Mouse (Mus musculus): ENCODE data around the gene Tvp23a. TPM values are rescaled to one million over a fixed set of nuclear protein-coding genes. Genes with fewer than 3 reads are reported as not detected.
A peak's percentile ranks its signal among the peaks of the same experiment; 100 is the strongest.

Gene Tvp23a
- polyA plus RNA-seq, 1 experiment from 2014 or later: 2.4 TPM

DNA sequence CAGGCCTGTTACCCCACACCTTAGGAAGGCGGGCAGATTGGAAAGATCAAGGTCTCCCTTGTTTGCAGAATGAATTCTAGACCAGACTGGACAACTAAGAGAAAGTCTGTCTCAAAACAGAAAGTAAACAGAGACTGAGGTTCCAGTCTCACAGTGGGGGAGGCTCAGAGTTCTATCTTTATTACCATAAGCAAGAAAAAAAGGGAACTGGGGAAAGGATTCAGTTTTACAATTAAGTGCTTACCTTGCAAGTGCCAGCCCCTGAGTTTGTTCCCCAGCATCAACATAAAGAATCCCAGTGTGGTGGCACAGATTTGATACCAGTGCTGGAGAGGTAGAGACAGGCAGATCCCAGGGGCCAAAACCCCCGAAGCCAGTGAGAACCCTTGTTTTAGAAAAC lies 28.8 kb upstream of the Tvp23a start:
- no peak overlapping the region for H3K4me2 ChIP-seq (replicated peaks; ENCODE audit: low read depth)
- H3K27ac ChIP-seq (replicated peaks): no peak overlapping the region
- no peaks in the 10 kb centered on the region for H3K36me3 ChIP-seq (ENCODE audit: control insufficient read depth, insufficient read depth, low read length)
- H3K27me3 ChIP-seq (ENCODE audit: control insufficient read depth, insufficient read depth, low read length): no peaks in the 10 kb centered on the region
- no peak for TF ChIP-seq CTCF (IDR thresholded peaks at IDR 0.05; ENCODE audit: low read depth)
- TF ChIP-seq EP300 (optimal IDR thresholded peaks at IDR 0.05): no peak
- no peak for DNase-seq (ENCODE audit: low spot score)
- H3K9me3 ChIP-seq (ENCODE audit: control insufficient read depth, low read length): no peaks in the 10 kb centered on the region
- ATAC-seq (ENCODE audit: low FRiP score, low TSS enrichment): no peak
- H3K9ac ChIP-seq (ENCODE audit: low read length): no peak overlapping the region
- H3K4me3 ChIP-seq (ENCODE audit: low read depth, low read length): no peak overlapping the region
- 66% methylated on average over 2 of the region's 2 CpGs for WGBS
- H3K4me1 ChIP-seq (replicated peaks; ENCODE audit: control insufficient read depth, insufficient read depth): no peaks in the 10 kb centered on the region

DNA sequence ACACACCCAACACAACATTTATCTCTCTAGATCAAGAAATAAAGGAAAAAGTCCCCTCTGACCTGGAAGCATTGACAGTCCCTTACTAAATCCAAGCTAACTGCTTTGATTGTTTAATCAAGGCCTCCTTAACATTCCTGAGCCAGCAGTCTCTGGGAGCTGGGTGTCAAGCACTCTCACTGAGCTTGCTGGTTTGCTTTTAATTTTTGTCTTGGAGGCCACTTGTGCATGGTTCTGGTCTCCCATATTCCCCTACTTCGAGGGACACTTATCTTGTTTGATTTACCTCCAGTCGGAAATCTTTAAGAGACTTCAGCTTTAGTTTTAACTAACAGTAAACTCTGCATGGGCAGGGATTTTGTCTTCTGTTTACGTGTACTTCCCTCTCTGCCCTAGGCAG lies 27.8 kb upstream of the Tvp23a start:
- ATAC-seq (ENCODE audit: low FRiP score, low TSS enrichment) (no peak), DNase-seq (ENCODE audit: low spot score) (no peak)
- no peak overlapping the region for H3K4me2 ChIP-seq (replicated peaks; ENCODE audit: low read depth)
- no peak overlapping the region for H3K4me3 ChIP-seq (ENCODE audit: low read depth, low read length)
- no peaks in the 10 kb centered on the region for H3K9me3 ChIP-seq (ENCODE audit: control insufficient read depth, low read length)
- no peak overlapping the region for H3K9ac ChIP-seq (ENCODE audit: low read length)
- no peak for TF ChIP-seq EP300 (optimal IDR thresholded peaks at IDR 0.05)
- no peak for TF ChIP-seq CTCF (IDR thresholded peaks at IDR 0.05; ENCODE audit: low read depth)
- H3K4me1 ChIP-seq (replicated peaks; ENCODE audit: control insufficient read depth, insufficient read depth): no peaks in the 10 kb centered on the region
- 27% methylated on average over 3 of the region's 3 CpGs for WGBS
- no peaks in the 10 kb centered on the region for H3K27me3 ChIP-seq (ENCODE audit: control insufficient read depth, insufficient read depth, low read length)
- no peaks in the 10 kb centered on the region for H3K36me3 ChIP-seq (ENCODE audit: control insufficient read depth, insufficient read depth, low read length)
- H3K27ac ChIP-seq (replicated peaks): no peak overlapping the region

DNA sequence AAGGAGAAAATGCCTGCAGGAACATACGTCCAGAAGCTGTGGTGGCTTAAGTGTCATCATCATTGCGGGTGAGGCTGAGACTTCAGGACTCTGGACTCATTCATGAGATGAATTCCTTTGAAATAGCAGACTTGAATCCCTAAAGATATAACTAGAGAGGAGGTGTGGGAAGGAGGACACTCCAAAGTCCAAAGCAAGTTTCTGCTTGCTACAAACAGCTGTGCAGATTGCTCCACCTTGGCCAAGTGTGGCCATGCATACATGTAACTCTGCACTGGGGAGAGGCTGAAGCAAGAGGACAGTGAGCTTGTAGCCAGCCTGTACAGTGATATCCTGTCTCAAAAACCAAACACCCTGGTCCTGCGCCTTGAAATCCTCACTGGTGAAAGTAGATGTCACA lies 24.8 kb upstream of the Tvp23a start:
- H3K4me1 ChIP-seq (replicated peaks; ENCODE audit: control insufficient read depth, insufficient read depth): no peaks in the 10 kb centered on the region
- no peak overlapping the region for H3K4me3 ChIP-seq (ENCODE audit: low read depth, low read length)
- DNase-seq (ENCODE audit: low spot score) (no peak), ATAC-seq (ENCODE audit: low FRiP score, low TSS enrichment) (no peak)
- no peaks in the 10 kb centered on the region for H3K9me3 ChIP-seq (ENCODE audit: control insufficient read depth, low read length)
- no peak overlapping the region for H3K9ac ChIP-seq (ENCODE audit: low read length)
- H3K27ac ChIP-seq (replicated peaks): no peak overlapping the region
- no peak for TF ChIP-seq CTCF (IDR thresholded peaks at IDR 0.05; ENCODE audit: low read depth)
- no peak for TF ChIP-seq EP300 (optimal IDR thresholded peaks at IDR 0.05)
- no peaks in the 10 kb centered on the region for H3K27me3 ChIP-seq (ENCODE audit: control insufficient read depth, insufficient read depth, low read length)
- no peak overlapping the region for H3K4me2 ChIP-seq (replicated peaks; ENCODE audit: low read depth)
- H3K36me3 ChIP-seq (ENCODE audit: control insufficient read depth, insufficient read depth, low read length): no peaks in the 10 kb centered on the region
- WGBS: 92% methylated on average over 3 of the region's 3 CpGs

DNA sequence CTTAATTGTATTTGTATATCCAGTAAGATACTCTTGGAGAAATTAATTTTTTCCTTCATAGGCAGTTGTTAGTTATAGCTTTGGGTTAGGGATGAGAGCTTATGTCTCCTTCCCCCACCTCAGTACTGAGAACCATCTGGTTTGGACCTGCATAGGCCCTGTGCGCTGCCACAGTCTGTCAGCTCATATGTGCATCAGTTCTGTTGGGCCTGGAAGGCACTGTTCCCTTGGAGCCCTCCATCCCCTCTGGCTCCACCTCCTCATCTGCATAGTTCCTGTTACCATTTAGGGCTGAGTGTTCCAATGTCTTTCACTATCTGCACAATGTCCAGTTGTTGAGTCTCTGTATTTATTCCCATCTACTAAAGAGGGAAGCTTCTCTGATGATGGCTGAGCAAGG lies 21.0 kb upstream of the Tvp23a start:
- Histone ChIP-seq H3K4me3 (ENCODE audit: low read depth, low read length) (no peak overlapping the region), H3K27me3 (ENCODE audit: control insufficient read depth, insufficient read depth, low read length) (no peaks in the 10 kb centered on the region), H3K9ac (ENCODE audit: low read length) (no peak overlapping the region), H3K9me3 (ENCODE audit: control insufficient read depth, low read length) (no peaks in the 10 kb centered on the region), H3K27ac (replicated peaks) (no peak overlapping the region), H3K4me2 (replicated peaks; ENCODE audit: low read depth) (no peak overlapping the region), H3K4me1 (replicated peaks; ENCODE audit: control insufficient read depth, insufficient read depth) (no peaks in the 10 kb centered on the region), H3K36me3 (ENCODE audit: control insufficient read depth, insufficient read depth, low read length) (no peaks in the 10 kb centered on the region)
- DNase-seq (ENCODE audit: low spot score) (no peak), ATAC-seq (ENCODE audit: low FRiP score, low TSS enrichment) (no peak)
- 83% methylated on average over 1 of the region's 1 CpGs for whole genome bisulfite sequencing
- TF ChIP-seq CTCF (IDR thresholded peaks at IDR 0.05; ENCODE audit: low read depth): no peak
- TF ChIP-seq EP300 (optimal IDR thresholded peaks at IDR 0.05): no peak

- Histone ChIP-seq H3K27me3 (ENCODE audit: control insufficient read depth, insufficient read depth, low read length) (no peaks in the 10 kb centered on the region), H3K4me1 (replicated peaks; ENCODE audit: control insufficient read depth, insufficient read depth) (no peaks in the 10 kb centered on the region), H3K9ac (ENCODE audit: low read length) (no peak overlapping the region), H3K9me3 (ENCODE audit: control insufficient read depth, low read length) (no peaks in the 10 kb centered on the region), H3K27ac (replicated peaks) (no peak overlapping the region), H3K4me3 (ENCODE audit: low read depth, low read length) (no peak overlapping the region), H3K4me2 (replicated peaks; ENCODE audit: low read depth) (no peak overlapping the region), H3K36me3 (ENCODE audit: control insufficient read depth, insufficient read depth, low read length) (no peaks in the 10 kb centered on the region)
- 40% methylated on average over 10 of the region's 11 CpGs for WGBS
- DNase-seq (ENCODE audit: low spot score): no peak
- no peak for ATAC-seq (ENCODE audit: low FRiP score, low TSS enrichment)
- TF ChIP-seq EP300 (optimal IDR thresholded peaks at IDR 0.05): no peak
- TF ChIP-seq CTCF (IDR thresholded peaks at IDR 0.05; ENCODE audit: low read depth): no peak
These were observed 20.4 kb upstream of the Tvp23a start for GRCm38 (mm10) chr16:10467391-10468107.

DNA sequence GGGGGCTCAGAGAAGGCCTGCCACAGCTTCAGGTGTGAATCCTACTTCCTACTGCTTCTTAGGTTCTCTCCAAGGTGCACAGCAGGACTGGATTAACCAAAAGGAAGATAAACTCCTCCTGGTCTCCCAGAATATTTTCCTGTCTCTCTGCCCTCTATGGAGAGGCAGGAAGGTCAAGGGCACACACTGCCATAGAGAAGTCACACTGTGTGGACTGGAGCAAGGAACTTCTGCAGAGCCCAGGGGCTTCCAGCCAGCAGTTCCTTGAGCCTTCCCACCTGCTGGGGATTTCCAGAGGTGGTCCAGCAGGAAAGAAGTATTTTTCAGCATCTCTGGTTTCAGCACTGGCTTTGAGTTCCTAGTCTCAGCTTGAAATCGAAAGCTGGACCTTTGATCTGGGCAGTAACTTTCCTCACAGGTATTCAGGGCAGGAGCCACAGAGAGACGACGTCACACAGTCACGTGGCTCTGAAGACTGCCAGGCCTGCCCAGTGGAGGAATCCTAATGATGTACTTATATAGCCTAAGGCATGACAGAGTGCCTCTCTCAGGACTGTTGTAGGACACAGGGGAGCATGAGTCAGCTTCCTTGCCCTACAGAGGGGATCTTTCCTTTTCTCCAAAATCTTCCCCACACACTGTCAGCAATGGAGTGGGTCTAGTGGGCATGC lies 18.0 kb upstream of the Tvp23a start:
- Histone ChIP-seq H3K4me3 (ENCODE audit: low read depth, low read length) (no peak overlapping the region), H3K27ac (replicated peaks) (no peak overlapping the region), H3K4me2 (replicated peaks; ENCODE audit: low read depth) (no peak overlapping the region), H3K27me3 (ENCODE audit: control insufficient read depth, insufficient read depth, low read length) (no peaks in the 10 kb centered on the region), H3K9ac (ENCODE audit: low read length) (no peak overlapping the region), H3K4me1 (replicated peaks; ENCODE audit: control insufficient read depth, insufficient read depth) (no peaks in the 10 kb centered on the region), H3K9me3 (ENCODE audit: control insufficient read depth, low read length) (no peaks in the 10 kb centered on the region), H3K36me3 (ENCODE audit: control insufficient read depth, insufficient read depth, low read length) (no peaks in the 10 kb centered on the region)
- 10% methylated on average over 4 of the region's 4 CpGs for WGBS
- DNase-seq (ENCODE audit: low spot score) (peak; percentile 30), ATAC-seq (ENCODE audit: low FRiP score, low TSS enrichment) (peak; percentile 79)
- TF ChIP-seq CTCF (IDR thresholded peaks at IDR 0.05; ENCODE audit: low read depth): no peak
- TF ChIP-seq EP300 (optimal IDR thresholded peaks at IDR 0.05): no peak

All from stomach, postnatal 0 days (tissue).